Comparison of ENCODE assay signal across 16 mouse cellular contexts in genomic region chr3:68817321-68817720, GRCm38 (mm10). TPM values are rescaled to one million over a fixed set of nuclear protein-coding genes. Genes with fewer than 3 reads are reported as not detected.
"Had no signal": no experiment of that assay in that cellular context is flagged by ENCODE, and none has a peak within 500 bp of the region (broad histone marks: within the 10 kb centered on the region; RNA-seq: fewer than 3 reads in every experiment).

No protein-coding gene starts in this region.

- H3K36me3 ChIP-seq: neural tube, embryonic 15.5 days; stomach, embryonic 15.5 days had no signal

- H3K27ac ChIP-seq: neural tube, embryonic 15.5 days; stomach, embryonic 15.5 days; stomach, postnatal 0 days had no signal

- H3K9me3 ChIP-seq: neural tube, embryonic 15.5 days; stomach, embryonic 15.5 days had no signal

- H3K4me3 ChIP-seq: neural tube, embryonic 15.5 days; stomach, embryonic 15.5 days had no signal

- H3K27me3 ChIP-seq: neural tube, embryonic 15.5 days; stomach, embryonic 15.5 days had no signal

- DNase-seq: retina, postnatal 1 day; right cerebral cortex, adult 18-20 months; right cerebral cortex, postnatal 14 days; right cerebral cortex, postnatal 25 days; right cerebral cortex, postnatal 4 days; spleen, adult 18-20 months; thymus, adult 18-20 months; thymus, adult 2 months; thymus, postnatal 14 days; thymus, postnatal 25 days; thymus, postnatal 36 days; thymus, postnatal 4 days had no signal

- H3K4me1 ChIP-seq: stomach, embryonic 15.5 days had no signal

- H3K9ac ChIP-seq: neural tube, embryonic 15.5 days; stomach, embryonic 15.5 days had no signal

- H3K4me2 ChIP-seq: neural tube, embryonic 15.5 days; stomach, embryonic 15.5 days had no signal

RNA-seq across cellular contexts. Expression of gene 1110032F04Rik, which starts 52.1 kb away (rescaled TPM):
- polyA plus RNA-seq: testis, adult 2 months had no signal
